Mouse (Mus musculus) kidney, embryonic 14.5 days (tissue): Measurements from ENCODE around the gene Slfn1. TPM values are rescaled to one million over a fixed set of nuclear protein-coding genes. Genes with fewer than 3 reads are reported as not detected.
A peak's percentile ranks its signal among the peaks of the same experiment; 100 is the strongest.

Experiments
- ATAC-seq: fragments of 200-750 bp; cut with Nextera tagmentation; 2 replicates; pipeline ENCODE4 v1.8.0; 2017; ENCODE audit warnings: moderate number of reproducible peaks, mild to moderate bottlenecking, moderate TSS enrichment, moderate library complexity; ENCODE audit not compliant: low FRiP score, low TSS enrichment
- H3K27ac ChIP-seq: fragments of 300-500 bp; sonication (generic); 2 replicates; pipeline ENCODE4 v1.5.1; 2014; ENCODE audit warnings: low read depth, mild to moderate bottlenecking, low read length, moderate library complexity, mixed read lengths
- H3K27me3 ChIP-seq: fragments of 300-500 bp; sonication (generic); 2 replicates; pipeline ENCODE4 v1.6.1; 2014; ENCODE audit warnings: mild to moderate bottlenecking, low read length; ENCODE audit not compliant: control insufficient read depth, insufficient read depth
- H3K36me3 ChIP-seq: fragments of 300-500 bp; sonication (generic); 2 replicates; pipeline ENCODE4 v1.6.1; 2014; ENCODE audit warnings: low read length, mixed read lengths; ENCODE audit not compliant: control insufficient read depth, insufficient read depth
- H3K4me1 ChIP-seq: fragments of 300-500 bp; sonication (generic); 2 replicates; pipeline ENCODE4 v1.6.1; 2014; ENCODE audit warnings: low read length, mixed read lengths; ENCODE audit not compliant: control insufficient read depth, insufficient read depth
- H3K4me2 ChIP-seq: fragments of 300-500 bp; sonication (generic); replicated peaks from 2 replicates; pipeline ENCODE4 v1.6.1; 2014; ENCODE audit warnings: low read depth, mild to moderate bottlenecking, low read length
- H3K4me3 ChIP-seq: fragments of 300-500 bp; sonication (generic); 2 replicates; pipeline ENCODE4 v1.5.1; 2014; ENCODE audit warnings: mild to moderate bottlenecking, low read length
- H3K9ac ChIP-seq: fragments of 300-500 bp; sonication (generic); 2 replicates; pipeline ENCODE4 v1.6.1; 2014; ENCODE audit warnings: low read depth, mild to moderate bottlenecking, low read length, moderate library complexity
- H3K9me3 ChIP-seq: fragments of 300-500 bp; sonication (generic); 2 replicates; pipeline ENCODE4 v1.6.1; 2016; ENCODE audit warnings: low read length; ENCODE audit not compliant: control insufficient read depth
- WGBS: fragments of 180-500 bp; shearing (Covaris S2); extraction: QIAGEN DNeasy Blood & Tissue Kit; methylation state at CpG from one replicate; pipeline ENCODE4 v1.1.7; 2014; 5-methylcytosine and 5-hydroxymethylcytosine counted together
- polyA plus RNA-seq: library from polyadenylated mRNA; unstranded; fragments of >200 nt; fragmentation: Nextera tagmentation; extraction: Ambion mirVana; gene quantifications from 2 replicates; pipeline ENCODE4 v1.2.1, GENCODE M21; 2014

Gene Slfn1
- 0.22 TPM in 1 of 2 replicates, not detected in the other for polyA plus RNA-seq

DNA sequence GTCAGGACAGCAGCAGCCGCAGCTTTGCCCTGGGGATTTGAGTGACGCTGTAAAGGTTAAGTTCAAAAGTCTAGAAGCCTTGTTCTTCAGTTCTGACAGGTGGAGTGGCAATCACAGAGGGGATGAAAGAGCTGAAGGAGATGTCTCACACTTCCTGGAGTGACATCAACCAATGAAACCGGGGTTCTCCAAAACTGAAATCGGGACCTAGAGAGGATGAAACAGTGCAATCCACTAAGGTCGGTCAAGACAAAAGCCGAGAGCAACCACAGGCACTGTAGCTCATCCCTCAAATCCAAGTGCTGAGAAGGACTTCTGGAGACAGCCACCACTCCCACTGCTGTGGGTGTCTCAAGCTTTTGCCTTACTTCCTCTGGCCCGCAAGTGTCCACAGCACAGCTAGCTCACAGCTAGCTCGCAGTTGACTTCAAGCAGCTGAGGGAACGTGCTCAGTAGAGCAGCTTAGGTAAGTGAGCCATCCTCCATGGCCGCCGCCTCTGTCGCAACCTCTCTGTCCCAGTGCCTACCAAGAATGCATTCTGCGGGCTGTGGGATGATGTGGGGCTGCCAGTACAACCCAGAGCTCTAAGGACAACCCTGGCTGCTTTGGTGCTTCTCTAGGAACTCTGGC is at the start of gene Slfn1:
Gene Slfn1 (plus strand): TSS at position 253 of the 631 bp plus-strand sequence.
- Histone ChIP-seq H3K4me1 (no peaks in the 10 kb centered on the region), H3K27me3 (no peaks in the 10 kb centered on the region), H3K4me3 (no peak within 1 kb of the TSS), H3K27ac (no peak within 1 kb of the TSS), H3K4me2 (no peak within 1 kb of the TSS), H3K36me3 (no peaks in the 10 kb centered on the region), H3K9ac (no peak within 1 kb of the TSS), H3K9me3 (no peaks in the 10 kb centered on the region)
- 84% methylated on average over 13 of the region's 13 CpGs for WGBS
- no peak for ATAC-seq

- Histone ChIP-seq H3K27me3 (no peaks in the 10 kb centered on the region), H3K4me2 (no peak overlapping the region), H3K27ac (no peak overlapping the region), H3K9me3 (no peaks in the 10 kb centered on the region), H3K4me3 (no peak overlapping the region), H3K9ac (no peak overlapping the region), H3K4me1 (no peaks in the 10 kb centered on the region), H3K36me3 (no peaks in the 10 kb centered on the region)
- no peak for ATAC-seq
- 74% methylated on average over 4 of the region's 4 CpGs for WGBS
Observed at GRCm38 (mm10) chr11:83067982-83068694, 48.5 kb upstream of the Slfn1 start.

GRCm38 (mm10) chr11:83070321-83070970 is 46.2 kb upstream of the Slfn1 start:
- ATAC-seq: no peak
- no peak overlapping the region for H3K4me2 ChIP-seq
- no peaks in the 10 kb centered on the region for H3K9me3 ChIP-seq
- H3K27ac ChIP-seq: no peak overlapping the region
- 73% methylated on average over 15 of the region's 15 CpGs for WGBS
- no peaks in the 10 kb centered on the region for H3K36me3 ChIP-seq
- H3K9ac ChIP-seq: no peak overlapping the region
- H3K4me3 ChIP-seq: no peak overlapping the region
- no peaks in the 10 kb centered on the region for H3K27me3 ChIP-seq
- H3K4me1 ChIP-seq: no peaks in the 10 kb centered on the region

DNA sequence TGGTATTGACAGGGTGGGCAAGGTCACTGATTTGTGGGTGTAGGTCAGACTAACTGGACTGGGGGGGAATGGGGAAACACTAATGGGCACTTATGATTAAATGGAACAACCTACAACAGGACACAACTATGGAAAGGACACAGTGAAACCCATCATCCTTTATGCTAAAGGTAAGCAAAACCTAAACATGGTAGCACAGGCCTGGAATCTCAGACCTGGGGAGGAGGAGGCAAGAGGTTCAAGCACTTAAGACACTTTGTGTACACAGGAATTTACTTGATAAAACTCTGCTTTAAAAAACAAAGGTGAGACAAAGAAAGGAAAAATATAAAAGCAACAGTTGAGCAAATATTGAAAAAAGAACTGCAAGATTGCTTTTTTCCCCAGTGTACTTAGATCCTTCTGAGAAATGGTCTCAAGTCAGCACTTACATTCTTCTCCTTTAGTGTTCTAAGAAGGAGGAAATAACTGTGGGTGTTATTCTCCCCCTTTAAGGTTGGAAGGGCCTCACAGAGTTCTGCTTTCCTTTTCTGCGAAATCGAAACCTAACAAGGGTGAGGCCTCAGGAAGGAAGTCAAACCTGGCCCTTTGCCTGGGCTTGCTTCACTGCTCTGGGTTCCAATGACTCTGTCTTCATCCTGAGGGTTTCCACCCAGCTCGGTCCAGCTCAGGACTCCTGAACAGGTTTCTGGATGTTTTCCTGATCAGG is 38.8 kb upstream of the Slfn1 start:
- H3K27me3 ChIP-seq: no peaks in the 10 kb centered on the region
- ATAC-seq: no peak
- H3K4me1 ChIP-seq: no peaks in the 10 kb centered on the region
- no peaks in the 10 kb centered on the region for H3K36me3 ChIP-seq
- H3K4me2 ChIP-seq: no peak overlapping the region
- no peaks in the 10 kb centered on the region for H3K9me3 ChIP-seq
- peak overlapping the region; percentile 48; the same call in 1 of the 2 replicates for H3K27ac ChIP-seq
- H3K4me3 ChIP-seq: no peak overlapping the region
- H3K9ac ChIP-seq: no peak overlapping the region
- WGBS: 38% methylated on average over 3 of the region's 3 CpGs

DNA sequence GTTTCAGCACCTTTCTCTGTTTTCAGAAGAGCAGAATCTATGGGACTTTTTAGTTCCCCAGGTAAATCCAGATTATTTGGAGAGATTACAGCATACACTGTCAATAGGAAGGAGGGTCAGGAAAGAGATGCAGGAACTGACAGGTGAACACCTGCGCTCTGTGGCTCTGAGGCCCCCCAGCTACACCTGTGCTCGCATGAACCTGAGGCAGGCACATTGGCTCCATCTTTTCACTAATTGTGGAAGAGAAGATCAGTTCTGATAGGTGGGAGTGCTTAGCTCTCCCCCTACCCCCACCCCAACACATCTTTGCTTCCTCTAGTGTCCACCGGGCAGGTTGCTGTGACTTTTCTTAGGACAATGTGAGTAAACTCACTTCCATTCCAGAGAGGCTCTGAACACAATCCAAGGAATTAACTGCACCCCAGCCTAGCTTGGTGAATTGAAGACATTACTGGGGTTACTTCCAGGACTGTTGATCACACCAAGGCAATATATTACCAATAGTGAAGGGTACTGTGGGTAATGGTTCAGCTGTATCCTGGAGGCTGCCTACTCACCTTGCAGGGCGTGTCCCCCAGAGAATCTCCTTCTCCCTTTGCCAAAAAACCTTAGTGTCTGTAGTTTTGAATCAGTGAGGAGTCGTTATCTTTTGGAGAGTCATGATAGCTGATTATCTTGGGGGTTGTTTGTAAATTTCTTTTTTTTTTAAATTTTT is 38.1 kb upstream of the Slfn1 start:
- H3K4me1 ChIP-seq: no peaks in the 10 kb centered on the region
- 84% methylated on average over 5 of the region's 5 CpGs for WGBS
- H3K27ac ChIP-seq: no peak overlapping the region
- ATAC-seq: no peak
- H3K36me3 ChIP-seq: no peaks in the 10 kb centered on the region
- H3K4me3 ChIP-seq: no peak overlapping the region
- H3K4me2 ChIP-seq: no peak overlapping the region
- H3K9ac ChIP-seq: no peak overlapping the region
- no peaks in the 10 kb centered on the region for H3K27me3 ChIP-seq
- no peaks in the 10 kb centered on the region for H3K9me3 ChIP-seq

GRCm38 (mm10) chr11:83079487-83080199 is 37.0 kb upstream of the Slfn1 start:
- Histone ChIP-seq H3K27ac (no peak overlapping the region), H3K36me3 (no peaks in the 10 kb centered on the region), H3K9ac (no peak overlapping the region), H3K9me3 (no peaks in the 10 kb centered on the region), H3K4me1 (no peaks in the 10 kb centered on the region), H3K4me3 (no peak overlapping the region), H3K27me3 (no peaks in the 10 kb centered on the region), H3K4me2 (no peak overlapping the region)
- no peak for ATAC-seq
- WGBS: 58% methylated on average over 9 of the region's 9 CpGs

GRCm38 (mm10) chr11:83082741-83083473 is 33.7 kb upstream of the Slfn1 start:
- Histone ChIP-seq H3K4me2 (no peak overlapping the region), H3K27me3 (no peaks in the 10 kb centered on the region), H3K36me3 (no peaks in the 10 kb centered on the region), H3K9me3 (no peaks in the 10 kb centered on the region), H3K27ac (no peak overlapping the region), H3K4me3 (no peak overlapping the region), H3K9ac (no peak overlapping the region), H3K4me1 (no peaks in the 10 kb centered on the region)
- WGBS: 50% methylated on average over 7 of the region's 7 CpGs
- no peak for ATAC-seq
